Mouse (Mus musculus) left cerebral cortex, postnatal 36 days (tissue): Measurements from ENCODE around the gene Slc4a1. TPM values are rescaled to one million over a fixed set of nuclear protein-coding genes. Genes with fewer than 3 reads are reported as not detected.
"Not testable (repeated sequence)": the region's sequence is repeated elsewhere in the genome, so short reads cannot be mapped to it uniquely, and the experiment has no call there.

Experiments
- DNase-seq, 2 experiments: peaks; one replicate each; pipeline ENCODE4 v3.0.0; 2021 to 2022; ENCODE audit warnings: low spot score in 2 of 2, mixed read lengths in 1 of 2
- intact Hi-C: fragments of 180-260 bp; cut with DNase I; formaldehyde crosslinking; loops from one replicate; pipeline ENCODE4 v1.15.1; 2025
- total RNA-seq, 2 experiments: library from RNA; stranded (reverse); gene quantifications; 2 replicates each; pipeline ENCODE4 v1.2.3; 2021

The Slc4a1 gene
- total RNA-seq, 2 experiments from 2014 or later, result 0.39 to 0.50 TPM

- no peak for DNase-seq
- intact Hi-C loops, result no loop called here
These were observed 34.6 kb upstream of the Slc4a1 start for GRCm38 (mm10) chr11:102400513-102401084.

GRCm38 (mm10) chr11:102399610-102400072 lies 33.6 kb upstream of the Slc4a1 start:
- intact Hi-C loops, result loop anchor here (5.0 kb wide), 1 partner anchor 38 kb away; no protein-coding TSS in a partner anchor
- peak in 1 of 2 experiments; percentile 45 for DNase-seq

GRCm38 (mm10) chr11:102399107-102399506 lies 33.1 kb upstream of the Slc4a1 start:
- DNase-seq, result peak in 1 of 2 experiments; percentile 9
- intact Hi-C loops, result loop anchor here (5.0 kb wide), 1 partner anchor 38 kb away; no protein-coding TSS in a partner anchor

GRCm38 (mm10) chr11:102398007-102398825 lies 32.2 kb upstream of the Slc4a1 start:
- peak in 1 of 2 experiments; percentile 31 for DNase-seq
- intact Hi-C loops, result loop anchor here (5.0 kb wide), 1 partner anchor 39 kb away; no protein-coding TSS in a partner anchor

GRCm38 (mm10) chr11:102396671-102397141 lies 30.7 kb upstream of the Slc4a1 start:
- intact Hi-C loops, result loop anchor here (5.0 kb wide), 1 partner anchor 41 kb away; no protein-coding TSS in a partner anchor

GRCm38 (mm10) chr11:102396263-102396662 lies 30.3 kb upstream of the Slc4a1 start:
- DNase-seq, result no peak
- intact Hi-C loops, result loop anchor here (5.0 kb wide), 1 partner anchor 41 kb away; no protein-coding TSS in a partner anchor

More at GRCm38 (mm10) chr11:102396671-102397141, 30.7 kb upstream of the Slc4a1 start:
- peak; percentile 67 to 79 for DNase-seq

- intact Hi-C loops, result loop anchor here (5.0 kb wide), 1 partner anchor 42 kb away; no protein-coding TSS in a partner anchor
- DNase-seq, result no peak
These were observed 29.2 kb upstream of the Slc4a1 start for GRCm38 (mm10) chr11:102395250-102395649.

- peak in 1 of 2 experiments; percentile 18 for DNase-seq
- intact Hi-C loops, result loop anchor here (1.0 to 5.0 kb wide), 2 partner anchors 43 to 74 kb away; no protein-coding TSS in a partner anchor
These were observed 28.6 kb upstream of the Slc4a1 start for GRCm38 (mm10) chr11:102394421-102395124.

- peak; percentile 49 to 55 for DNase-seq
- intact Hi-C loops, result loop anchor here (1.0 kb wide), 1 partner anchor 74 kb away; no protein-coding TSS in a partner anchor
These were observed 27.9 kb upstream of the Slc4a1 start for GRCm38 (mm10) chr11:102393719-102394420.

- peak; percentile 93 to 95 for DNase-seq
- intact Hi-C loops, result no loop called here
These were observed 27.2 kb upstream of the Slc4a1 start, which contains the start of gene Rundc3a for GRCm38 (mm10) chr11:102393238-102393634. Gene Rundc3a, plus strand, starts transcription at chr11:102393403.

- DNase-seq, result no peak
- intact Hi-C loops, result no loop called here
These were observed 26.6 kb upstream of the Slc4a1 start for GRCm38 (mm10) chr11:102392441-102393237.

GRCm38 (mm10) chr11:102389436-102389835 lies 23.4 kb upstream of the Slc4a1 start:
- intact Hi-C loops, DNase-seq: not testable (repeated sequence)

- intact Hi-C loops, result no loop called here
- no peak for DNase-seq
These were observed 20.1 kb upstream of the Slc4a1 start for GRCm38 (mm10) chr11:102386121-102386520.

GRCm38 (mm10) chr11:102385075-102385474 lies 19.1 kb upstream of the Slc4a1 start:
- intact Hi-C loops, result no loop called here
- DNase-seq, result no peak

GRCm38 (mm10) chr11:102384418-102384817 lies 18.4 kb upstream of the Slc4a1 start:
- intact Hi-C loops, result no loop called here
- DNase-seq, result peak in 1 of 2 experiments; percentile 41

- DNase-seq, result no peak
- intact Hi-C loops, result no loop called here
These were observed 17.5 kb upstream of the Slc4a1 start for GRCm38 (mm10) chr11:102383365-102384136.

GRCm38 (mm10) chr11:102382794-102383193 lies 16.8 kb upstream of the Slc4a1 start:
- DNase-seq, result no peak
- intact Hi-C loops, result no loop called here
